Mouse (Mus musculus) left cerebral cortex, adult 2 months (tissue): ENCODE measurements around the gene Igfbp6. TPM values are rescaled to one million over a fixed set of nuclear protein-coding genes. Genes with fewer than 3 reads are reported as not detected.
"Not testable (repeated sequence)": the region's sequence is repeated elsewhere in the genome, so short reads cannot be mapped to it uniquely, and the experiment has no call there.

Experiments
- DNase-seq, 2 experiments: peaks; one replicate each; pipeline ENCODE4 v3.0.0; 2021 to 2022; ENCODE audit warnings: low spot score in 2 of 2, mixed read lengths in 1 of 2; ENCODE audit errors: extremely low spot score in 1 of 2
- H3K27ac ChIP-seq: fragments of 200-600 bp; 2 replicates; pipeline ENCODE4 v1.8.1; 2022
- H3K4me3 ChIP-seq: fragments of 200-600 bp; 2 replicates; pipeline ENCODE4 v1.8.1; 2022
- CTCF ChIP-seq: fragments of 200-600 bp; IDR thresholded peaks from 2 replicates; pipeline ENCODE4 v1.8.1; 2022; ENCODE audit warnings: antibody characterized with exemption, mild to moderate bottlenecking, moderate library complexity
- intact Hi-C: fragments of 180-260 bp; cut with DNase I; formaldehyde crosslinking; loops from one replicate; pipeline ENCODE4 v1.15.1; 2025
- total RNA-seq, 2 experiments: library from RNA; stranded (reverse); gene quantifications; 2 replicates each; pipeline ENCODE4 v1.2.3; 2021

Igfbp6 gene
- total RNA-seq, 2 experiments from 2014 or later, result 57.4 to 64.8 TPM

- intact Hi-C loops, result loop anchor here (2.0 kb wide), 1 partner anchor 157 kb away; no protein-coding TSS in a partner anchor
- TF ChIP-seq CTCF, result no peak
Measured at GRCm38 (mm10) chr15:102146089-102146488, 1.9 kb downstream of the Igfbp6 start.

GRCm38 (mm10) chr15:102146882-102147281 lies 2.7 kb downstream of the Igfbp6 start:
- intact Hi-C loops, result loop anchor here (2.0 kb wide), 1 partner anchor 158 kb away; no protein-coding TSS in a partner anchor
- peak; percentile 68 for TF ChIP-seq CTCF
- Histone ChIP-seq H3K4me3 (no peak overlapping the region), H3K27ac (no peak overlapping the region)
- DNase-seq, result peak in 1 of 2 experiments; percentile 51

More at GRCm38 (mm10) chr15:102146089-102146488, 1.9 kb downstream of the Igfbp6 start:
- DNase-seq, result no peak
- Histone ChIP-seq H3K27ac (no peak overlapping the region; the same call in 1 of the 2 replicates), H3K4me3 (no peak overlapping the region; the same call in 1 of the 2 replicates)

- DNase-seq, result no peak
- H3K27ac ChIP-seq, result no peak overlapping the region
- intact Hi-C loops, result loop anchor here (2.0 kb wide), 1 partner anchor 159 kb away; no protein-coding TSS in a partner anchor
- H3K4me3 ChIP-seq, result no peak overlapping the region
- TF ChIP-seq CTCF, result no peak
Measured at GRCm38 (mm10) chr15:102147674-102148402, 3.7 kb downstream of the Igfbp6 start.

DNA sequence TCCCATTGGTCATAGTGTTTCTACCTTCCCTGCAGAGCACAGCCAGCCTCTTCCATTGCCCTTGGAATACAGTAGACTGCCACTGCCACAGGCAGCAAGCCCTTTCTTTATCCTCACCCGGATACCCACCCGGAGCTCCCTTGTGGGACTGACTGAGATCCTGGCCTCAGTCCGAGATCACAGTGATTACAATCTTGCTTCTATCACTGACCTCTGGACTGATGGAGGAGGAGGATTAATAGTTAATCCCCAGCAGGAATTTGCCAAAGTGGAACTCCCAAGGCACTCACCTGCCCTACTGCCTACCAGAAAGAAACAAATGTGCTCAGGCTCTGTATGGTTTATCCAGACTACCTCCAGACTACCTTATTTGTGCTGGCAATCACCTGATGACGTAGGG lies 5.4 kb downstream of the Igfbp6 start:
- H3K27ac ChIP-seq, result no peak overlapping the region
- DNase-seq, result no peak
- intact Hi-C loops, result no loop called here
- no peak overlapping the region for H3K4me3 ChIP-seq
- TF ChIP-seq CTCF, result no peak

DNA sequence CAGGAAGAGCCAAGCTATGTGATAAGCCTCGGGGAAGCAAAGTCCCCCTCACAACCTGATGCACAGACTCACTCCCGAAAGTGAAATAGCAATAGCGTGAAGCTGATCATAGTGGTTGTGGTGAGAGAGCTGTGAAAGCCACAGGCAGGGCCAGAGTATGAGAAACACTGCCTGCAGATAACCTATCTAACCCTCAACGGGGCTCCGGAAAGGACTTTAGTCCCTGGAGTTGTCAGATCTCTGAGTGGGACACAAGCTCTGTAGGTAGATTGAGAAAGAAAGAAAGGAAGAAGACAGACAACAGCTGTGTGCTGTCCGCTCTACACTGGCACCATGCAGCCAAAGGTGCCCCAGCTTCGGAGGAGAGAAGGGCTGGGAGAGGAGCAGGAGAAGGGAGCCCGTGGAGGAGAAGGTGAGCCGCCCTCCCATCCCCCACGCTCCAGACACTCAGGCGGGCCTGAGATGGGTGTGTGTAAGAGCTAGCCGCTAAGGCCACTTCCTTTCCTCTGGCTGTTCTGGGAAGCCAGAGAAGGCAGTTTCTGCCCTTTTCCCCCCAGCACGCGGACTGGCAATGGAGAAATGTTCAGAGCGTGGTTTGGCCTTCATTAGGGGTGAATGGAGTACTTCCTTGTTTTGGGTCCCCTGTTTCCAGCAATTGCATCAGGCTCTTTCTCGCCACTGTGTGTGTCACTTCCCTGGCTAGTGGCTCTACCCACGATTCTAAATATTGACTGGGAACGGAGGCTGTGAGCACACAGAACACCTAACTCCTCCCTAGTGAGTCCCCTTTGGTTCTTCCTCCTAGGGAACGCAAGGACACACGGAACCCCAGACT lies 6.4 kb downstream of the Igfbp6 start, which contains the start of gene Soat2:
Soat2 (plus strand) TSS at position 226 of the 835 bp plus-strand sequence.
- no peak for DNase-seq
- Histone ChIP-seq H3K4me3 (no peak within 1 kb of the TSS), H3K27ac (no peak within 1 kb of the TSS)
- intact Hi-C loops, result no loop called here
- TF ChIP-seq CTCF, result no peak

DNA sequence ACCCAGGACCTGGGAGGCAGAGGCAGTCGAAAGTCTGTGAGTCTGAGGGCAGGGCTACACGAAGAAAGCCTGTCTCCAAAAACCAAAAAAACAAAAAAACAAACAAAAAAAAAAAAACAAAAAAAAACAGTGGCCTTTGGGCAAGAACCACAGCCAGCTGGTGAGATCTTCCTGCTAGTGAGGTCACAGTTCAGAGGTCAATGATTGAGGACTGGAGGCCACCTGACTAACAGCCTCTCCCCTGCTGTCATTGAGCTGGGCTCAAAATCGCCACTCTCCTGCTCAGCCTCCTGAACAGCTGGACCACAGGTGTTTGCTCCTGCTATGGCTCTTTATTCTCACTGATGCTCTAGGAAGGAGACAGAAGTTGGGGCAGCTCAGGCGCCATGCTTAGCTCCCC lies 8.5 kb downstream of the Igfbp6 start:
- Histone ChIP-seq H3K4me3 (no peak overlapping the region), H3K27ac (no peak overlapping the region)
- intact Hi-C loops, result no loop called here
- no peak for TF ChIP-seq CTCF
- no peak for DNase-seq

GRCm38 (mm10) chr15:102155006-102155405 lies 10.8 kb downstream of the Igfbp6 start:
- DNase-seq, H3K27ac ChIP-seq, intact Hi-C loops, H3K4me3 ChIP-seq: not testable (repeated sequence)
- peak; percentile 3; the same call in 1 of the 2 replicates for TF ChIP-seq CTCF

DNA sequence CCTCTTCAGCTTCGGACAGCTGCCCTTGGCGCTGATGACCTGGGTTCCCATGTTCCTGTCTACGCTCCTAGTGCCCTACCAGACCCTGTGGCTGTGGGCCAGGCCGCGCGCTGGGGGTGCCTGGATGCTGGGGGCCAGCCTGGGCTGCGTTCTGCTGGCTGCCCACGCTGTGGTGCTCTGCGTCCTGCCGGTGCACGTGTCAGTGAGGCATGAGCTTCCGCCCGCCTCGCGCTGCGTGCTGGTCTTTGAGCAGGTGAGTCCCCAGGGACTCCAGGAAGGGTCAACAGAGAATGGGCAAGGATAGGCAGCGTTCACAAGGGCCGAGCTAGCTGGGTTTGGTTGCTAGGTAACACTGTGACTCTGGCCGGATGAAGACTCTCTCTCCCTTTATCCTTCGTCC lies 12.7 kb downstream of the Igfbp6 start:
- TF ChIP-seq CTCF, result no peak
- intact Hi-C loops, result no loop called here
- no peak overlapping the region for H3K4me3 ChIP-seq
- no peak for DNase-seq
- H3K27ac ChIP-seq, result no peak overlapping the region

GRCm38 (mm10) chr15:102160415-102161060 lies 16.4 kb downstream of the Igfbp6 start:
- TF ChIP-seq CTCF, result no peak

GRCm38 (mm10) chr15:102163900-102164693 lies 19.9 kb downstream of the Igfbp6 start:
- intact Hi-C loops, result no loop called here
- Histone ChIP-seq H3K27ac (no peak overlapping the region), H3K4me3 (no peak overlapping the region)
- TF ChIP-seq CTCF, result no peak; the same call in 1 of the 2 replicates
- DNase-seq, result no peak

More at GRCm38 (mm10) chr15:102160415-102161060, 16.4 kb downstream of the Igfbp6 start:
- Histone ChIP-seq H3K4me3 (no peak overlapping the region), H3K27ac (no peak overlapping the region)
- intact Hi-C loops, result no loop called here
- no peak for DNase-seq

DNA sequence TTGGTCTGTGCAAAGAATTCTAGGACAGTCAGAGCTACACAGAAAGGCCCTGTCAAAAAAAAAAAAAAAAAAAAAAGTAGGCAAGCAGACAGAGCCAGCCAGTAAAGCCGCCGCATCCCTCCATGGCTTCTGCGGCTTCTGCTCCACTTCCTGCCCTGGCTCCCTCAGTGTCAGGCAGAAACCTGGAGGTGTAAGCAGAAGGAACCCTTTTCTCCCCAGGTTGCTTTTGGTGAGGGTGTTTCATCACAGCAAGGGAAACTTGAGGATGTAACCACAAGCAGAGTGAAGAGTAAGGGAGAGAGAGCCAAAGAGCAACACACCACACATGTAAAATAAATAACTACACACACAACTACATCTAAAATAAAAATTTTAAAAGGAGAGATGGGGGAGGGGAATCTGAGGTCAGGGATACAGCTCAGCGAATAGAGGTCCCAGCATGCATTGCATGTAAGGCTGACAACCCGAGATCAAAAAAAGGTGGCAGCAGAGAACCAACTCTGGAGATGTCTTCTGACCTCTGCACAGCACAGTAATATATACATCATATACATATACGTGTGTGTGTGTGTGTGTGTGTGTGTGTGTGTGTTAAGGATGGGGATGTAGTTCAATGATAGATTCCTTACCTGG lies 21.4 kb downstream of the Igfbp6 start:
- TF ChIP-seq CTCF, result no peak
- H3K27ac ChIP-seq, result no peak overlapping the region
- no peak overlapping the region for H3K4me3 ChIP-seq
- DNase-seq, result no peak
- intact Hi-C loops, result no loop called here
